Mouse (Mus musculus) liver, embryonic 16.5 days (tissue): ENCODE measurements around the gene Emc8. TPM values are rescaled to one million over a fixed set of nuclear protein-coding genes. Genes with fewer than 3 reads are reported as not detected.

Source experiments
- ATAC-seq: fragments of 200-750 bp; cut with Nextera tagmentation; 2 replicates; pipeline ENCODE4 v1.8.0; 2017; ENCODE audit warnings: low read depth, mild to moderate bottlenecking, moderate number of reproducible peaks, moderate library complexity
- H3K27ac ChIP-seq: fragments of 300-500 bp; sonication (generic); 2 replicates; pipeline ENCODE4 v1.5.1; 2014; ENCODE audit warnings: mild to moderate bottlenecking, low read length
- H3K27me3 ChIP-seq: fragments of 300-500 bp; sonication (generic); 2 replicates; pipeline ENCODE4 v1.6.1; 2014; ENCODE audit warnings: low read depth, low read length, mixed read lengths; ENCODE audit not compliant: control insufficient read depth, insufficient read depth
- H3K36me3 ChIP-seq: fragments of 300-500 bp; sonication (generic); 2 replicates; pipeline ENCODE4 v1.6.1; 2014; ENCODE audit warnings: mild to moderate bottlenecking; ENCODE audit not compliant: control insufficient read depth, insufficient read depth
- H3K4me1 ChIP-seq: fragments of 300-500 bp; sonication (generic); 2 replicates; pipeline ENCODE4 v1.6.1; 2014; ENCODE audit warnings: low read depth, low read length, mixed read lengths; ENCODE audit not compliant: control insufficient read depth
- H3K4me2 ChIP-seq: fragments of 300-500 bp; sonication (generic); 2 replicates; pipeline ENCODE4 v1.6.1; 2014; ENCODE audit warnings: low read depth, low read length, mixed read lengths
- H3K4me3 ChIP-seq: fragments of 300-500 bp; sonication (generic); 2 replicates; pipeline ENCODE4 v1.5.1; 2014; ENCODE audit warnings: low read depth, mild to moderate bottlenecking, low read length
- H3K9ac ChIP-seq: fragments of 300-500 bp; sonication (generic); 2 replicates; pipeline ENCODE4 v1.6.1; 2014; ENCODE audit warnings: low read depth, low read length
- H3K9me3 ChIP-seq: fragments of 300-500 bp; sonication (generic); replicated peaks from 2 replicates; pipeline ENCODE4 v1.6.1; 2016; ENCODE audit warnings: low read length; ENCODE audit not compliant: control insufficient read depth
- WGBS: fragments of 180-500 bp; shearing (Covaris S2); extraction: QIAGEN DNeasy Blood & Tissue Kit; methylation state at CpG from one replicate; pipeline ENCODE4 v1.1.7; 2014; ENCODE audit not compliant: insufficient replicate concordance; 5-methylcytosine and 5-hydroxymethylcytosine counted together
- polyA plus RNA-seq: library from polyadenylated mRNA; unstranded; fragments of >200 nt; fragmentation: Nextera tagmentation; extraction: Ambion mirVana; gene quantifications from 2 replicates; pipeline ENCODE4 v1.2.1, GENCODE M21; 2015

Emc8 gene
- polyA plus RNA-seq, 1 experiment from 2014 or later, result 83.1 TPM

DNA sequence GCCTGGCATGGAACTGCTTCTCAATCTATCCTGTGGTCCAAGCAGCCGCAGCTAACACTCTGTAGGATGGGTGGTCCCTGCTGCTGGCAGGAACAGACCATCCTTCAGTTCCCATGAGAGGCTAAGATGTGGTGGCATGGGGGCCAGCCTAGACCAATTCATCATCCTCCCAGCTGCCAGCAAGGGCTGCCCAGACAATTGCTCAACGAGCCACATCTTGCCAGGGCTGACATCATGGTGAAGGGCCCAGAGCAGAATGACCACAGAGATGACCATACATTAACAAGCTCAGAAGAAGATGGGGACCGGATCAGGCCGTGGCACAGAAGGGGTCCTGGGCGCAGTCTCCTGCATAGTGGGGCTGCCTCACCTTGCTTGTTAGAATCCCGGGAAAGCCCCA is 57.5 kb downstream of the Emc8 start:
- no peaks in the 10 kb centered on the region for H3K36me3 ChIP-seq
- no peak overlapping the region for H3K27ac ChIP-seq
- 67% methylated on average over 6 of the region's 6 CpGs for WGBS
- H3K27me3 ChIP-seq, result no peaks in the 10 kb centered on the region
- ATAC-seq, result no peak
- no peak overlapping the region for H3K4me2 ChIP-seq
- no peak overlapping the region for H3K4me3 ChIP-seq
- H3K9ac ChIP-seq, result no peak overlapping the region
- H3K9me3 ChIP-seq, result no peaks in the 10 kb centered on the region
- no peaks in the 10 kb centered on the region; the same call in 1 of the 2 replicates for H3K4me1 ChIP-seq

GRCm38 (mm10) chr8:120607885-120608284 is 60.5 kb downstream of the Emc8 start:
- no peaks in the 10 kb centered on the region for H3K27me3 ChIP-seq
- H3K36me3 ChIP-seq, result no peaks in the 10 kb centered on the region
- H3K9me3 ChIP-seq, result no peaks in the 10 kb centered on the region
- H3K9ac ChIP-seq, result no peak overlapping the region
- WGBS, result 9% methylated on average over 7 of the region's 7 CpGs
- no peak for ATAC-seq
- no peak overlapping the region for H3K27ac ChIP-seq
- no peak overlapping the region for H3K4me3 ChIP-seq
- H3K4me1 ChIP-seq, result no peaks in the 10 kb centered on the region; the same call in 1 of the 2 replicates
- H3K4me2 ChIP-seq, result 0 out of 2 replicates have a peak overlapping the region, but pooled peaks have one; percentile 28

DNA sequence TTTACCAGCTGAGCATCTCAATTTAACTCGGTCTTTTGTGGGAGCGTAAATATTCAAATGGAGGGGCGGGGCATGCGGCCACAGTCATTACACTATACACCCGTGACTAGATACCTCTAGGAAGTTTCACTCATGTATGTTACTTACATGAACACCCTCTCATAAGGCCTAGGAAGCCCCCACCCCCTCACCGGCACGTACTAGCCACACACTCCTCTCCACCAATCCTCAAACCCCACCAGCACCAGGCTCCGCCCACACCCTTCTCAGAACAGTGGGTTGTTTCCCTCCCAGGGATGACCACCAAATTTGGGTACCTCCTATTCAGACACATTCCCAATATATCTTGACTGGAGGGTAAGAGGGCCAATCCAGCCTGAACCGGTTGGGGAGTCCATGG is 60.9 kb downstream of the Emc8 start:
- Histone ChIP-seq H3K4me1 (no peaks in the 10 kb centered on the region; the same call in 1 of the 2 replicates), H3K27ac (no peak overlapping the region), H3K27me3 (no peaks in the 10 kb centered on the region), H3K36me3 (no peaks in the 10 kb centered on the region), H3K9me3 (no peaks in the 10 kb centered on the region), H3K4me2 (0 out of 2 replicates have a peak overlapping the region, but pooled peaks have one; percentile 28), H3K4me3 (no peak overlapping the region), H3K9ac (no peak overlapping the region)
- 66% methylated on average over 9 of the region's 9 CpGs for WGBS
- ATAC-seq, result no peak; the same call in 1 of the 2 replicates

Other genes starting within 250 kb of the Emc8 start
- 40.6 and 43.3 TPM in 2 replicates for gene Gins2, start 79.3 kb downstream of the Emc8 start, polyA plus RNA-seq
- 1.4 and 1.7 TPM in 2 replicates for gene 1190005I06Rik, start 20.9 kb downstream of the Emc8 start, polyA plus RNA-seq
- gene Gm27021, start 494 bp downstream of the Emc8 start, polyA plus RNA-seq, result 0.15 and 0.23 TPM in 2 replicates
- 638 and 672 TPM in 2 replicates for gene Cox4i1, start 351 bp downstream of the Emc8 start, polyA plus RNA-seq
- gene Irf8, start 67.8 kb upstream of the Emc8 start, polyA plus RNA-seq, result 17.4 and 18.9 TPM in 2 replicates